Mouse (Mus musculus) CD8-positive naive resting alpha-beta T cell, adult 2 months (primary cell): Measurements from ENCODE around the gene Vmac.

ENCODE experiments used
- DNase-seq, 2 experiments: peaks; one replicate each; pipeline ENCODE4 v3.0.0; 2022; ENCODE audit warnings: low read depth in 2 of 2, low spot score in 2 of 2

The Vmac gene

GRCm38 (mm10) chr17:56688045-56688444, 29.8 kb downstream of the Vmac start:
- no peak for DNase-seq

GRCm38 (mm10) chr17:56686801-56687200, 31.0 kb downstream of the Vmac start:
- no peak for DNase-seq

- no peak for DNase-seq
These were observed 33.2 kb downstream of the Vmac start for GRCm38 (mm10) chr17:56684649-56685048.

GRCm38 (mm10) chr17:56683546-56684140, 34.2 kb downstream of the Vmac start:
- no peak for DNase-seq

GRCm38 (mm10) chr17:56682880-56683279, 34.9 kb downstream of the Vmac start:
- no peak for DNase-seq

- DNase-seq = no peak
These were observed 36.0 kb downstream of the Vmac start for GRCm38 (mm10) chr17:56681791-56682190.

- DNase-seq = peak in 1 of 2 experiments; percentile 25
These were observed 44.0 kb downstream of the Vmac start for GRCm38 (mm10) chr17:56673647-56674416.

GRCm38 (mm10) chr17:56672941-56673646, 44.7 kb downstream of the Vmac start, which contains the start of gene Ranbp3:
TSS of gene Ranbp3 (plus strand) at chr17:56673294.
- peak; percentile 98 to 99 for DNase-seq

GRCm38 (mm10) chr17:56669766-56670165, 48.1 kb downstream of the Vmac start:
- DNase-seq = no peak

GRCm38 (mm10) chr17:56668384-56669144, 49.3 kb downstream of the Vmac start:
- DNase-seq = peak; percentile 79 to 85

GRCm38 (mm10) chr17:56667591-56667990, 50.2 kb downstream of the Vmac start:
- DNase-seq = no peak

GRCm38 (mm10) chr17:56666384-56666783, 51.4 kb downstream of the Vmac start:
- DNase-seq = no peak

- DNase-seq = no peak
These were observed 53.5 kb downstream of the Vmac start for GRCm38 (mm10) chr17:56664333-56664732.
